Mouse (Mus musculus) cerebellum, adult (tissue): ENCODE measurements around the gene Zfp423.

Source experiments
- ATAC-seq: cut with Nextera tagmentation; 2 replicates; pipeline ENCODE4 v1.9.2; 2017; ENCODE audit warnings: mild to moderate bottlenecking, moderate library complexity, mixed read lengths; ENCODE audit not compliant: insufficient number of reproducible peaks, low FRiP score, low TSS enrichment

Zfp423 gene

GRCm38 (mm10) chr8:87959320-87959920, at the start of gene Zfp423:
TSS of gene Zfp423 (minus strand) at chr8:87959595.
- no peak for ATAC-seq

- no peak for ATAC-seq
Observed at GRCm38 (mm10) chr8:88006811-88007210, 47.4 kb upstream of the Zfp423 start.

- no peak for ATAC-seq
Observed at GRCm38 (mm10) chr8:87984778-87985177, 25.4 kb upstream of the Zfp423 start.

- no peak for ATAC-seq
Observed at GRCm38 (mm10) chr8:87984032-87984431, 24.6 kb upstream of the Zfp423 start.

DNA sequence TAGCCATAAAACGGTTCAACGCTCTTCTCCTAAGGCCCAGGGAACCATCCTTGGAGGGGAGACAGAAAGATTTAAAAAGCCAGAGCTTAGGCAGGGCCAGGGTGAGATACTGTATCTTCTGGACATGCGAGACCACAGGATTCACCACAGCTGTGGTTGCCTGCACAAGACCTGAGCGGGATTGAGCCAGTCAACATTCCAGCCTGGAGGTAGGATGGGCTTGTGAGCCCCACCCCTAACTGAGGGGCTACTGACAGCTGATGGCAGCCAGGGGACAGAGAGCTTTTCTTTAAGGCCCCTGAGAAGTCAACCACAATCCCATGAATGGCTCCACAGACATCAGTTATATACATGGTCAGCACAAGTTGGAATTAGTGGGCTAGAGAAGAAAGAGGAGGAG, 23.5 kb upstream of the Zfp423 start:
- ATAC-seq = no peak

GRCm38 (mm10) chr8:87975466-87975809, 16.0 kb upstream of the Zfp423 start:
- ATAC-seq = no peak

DNA sequence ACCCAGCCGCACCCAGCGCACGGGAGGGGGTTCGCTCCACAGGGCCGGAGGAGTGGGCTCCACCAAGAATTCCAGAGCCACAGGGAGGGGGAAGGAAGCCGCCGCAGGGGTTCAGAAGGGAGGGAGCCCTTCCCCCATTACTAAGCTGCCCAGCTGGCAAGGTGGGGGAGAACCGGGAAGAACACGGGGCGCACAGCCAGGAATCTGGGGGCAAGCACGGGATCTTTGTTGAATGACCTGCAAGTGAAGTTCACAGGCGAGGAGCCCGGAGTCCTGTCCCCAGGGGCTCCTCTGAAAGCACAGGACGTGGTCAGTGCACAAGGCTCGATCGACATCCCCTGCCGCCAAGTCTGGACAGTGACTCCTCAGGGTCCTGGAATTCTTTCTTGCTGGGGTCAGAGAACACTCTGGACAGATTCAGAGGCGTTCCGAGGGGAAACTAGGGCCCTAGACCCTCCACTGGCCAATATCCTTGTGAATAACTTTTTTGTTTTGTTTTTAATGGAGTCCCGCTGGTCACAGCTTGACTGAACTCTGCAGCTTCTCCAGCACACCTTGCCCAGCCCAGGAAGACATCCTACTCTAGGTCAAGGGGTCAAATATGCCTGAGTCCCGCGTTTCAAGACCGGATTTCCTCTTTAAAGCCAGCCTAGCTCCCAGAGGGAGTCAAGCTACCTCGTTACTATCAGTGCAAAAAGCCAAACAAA, 15.5 kb upstream of the Zfp423 start:
- no peak for ATAC-seq

DNA sequence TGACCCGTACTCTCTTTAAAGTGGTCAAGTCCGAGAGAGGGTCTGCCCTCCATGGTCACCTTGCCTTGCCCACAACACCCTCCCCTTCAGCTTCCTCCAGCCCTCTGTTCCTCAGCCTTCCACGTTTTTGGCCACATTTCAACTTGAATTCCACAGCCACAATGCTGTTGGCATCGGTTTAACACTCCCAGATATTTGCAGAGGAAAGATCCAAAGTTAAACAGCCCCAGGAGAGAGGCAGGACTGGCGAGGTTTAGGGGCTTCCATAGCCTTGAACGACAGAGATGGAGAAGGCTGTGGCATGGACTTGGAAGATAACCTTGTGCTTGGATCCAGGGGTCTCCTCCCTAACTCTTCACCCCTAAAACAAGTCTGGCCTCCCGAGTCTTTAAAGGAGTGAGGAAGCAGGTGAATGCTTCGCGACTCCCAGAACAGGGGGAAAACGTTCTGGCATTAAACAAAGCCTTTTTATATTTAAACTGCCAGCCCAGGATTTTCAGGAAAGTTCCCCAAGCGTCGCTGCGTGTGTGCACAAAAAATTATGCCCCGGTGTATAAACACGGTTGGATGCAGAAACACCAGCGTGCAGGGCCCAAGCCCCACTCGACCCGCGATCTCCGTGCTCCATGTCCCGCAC, 14.8 kb upstream of the Zfp423 start:
- ATAC-seq = no peak; the same call in 1 of the 2 replicates

- no peak for ATAC-seq
Observed at GRCm38 (mm10) chr8:87967866-87968620, 8.6 kb upstream of the Zfp423 start.

DNA sequence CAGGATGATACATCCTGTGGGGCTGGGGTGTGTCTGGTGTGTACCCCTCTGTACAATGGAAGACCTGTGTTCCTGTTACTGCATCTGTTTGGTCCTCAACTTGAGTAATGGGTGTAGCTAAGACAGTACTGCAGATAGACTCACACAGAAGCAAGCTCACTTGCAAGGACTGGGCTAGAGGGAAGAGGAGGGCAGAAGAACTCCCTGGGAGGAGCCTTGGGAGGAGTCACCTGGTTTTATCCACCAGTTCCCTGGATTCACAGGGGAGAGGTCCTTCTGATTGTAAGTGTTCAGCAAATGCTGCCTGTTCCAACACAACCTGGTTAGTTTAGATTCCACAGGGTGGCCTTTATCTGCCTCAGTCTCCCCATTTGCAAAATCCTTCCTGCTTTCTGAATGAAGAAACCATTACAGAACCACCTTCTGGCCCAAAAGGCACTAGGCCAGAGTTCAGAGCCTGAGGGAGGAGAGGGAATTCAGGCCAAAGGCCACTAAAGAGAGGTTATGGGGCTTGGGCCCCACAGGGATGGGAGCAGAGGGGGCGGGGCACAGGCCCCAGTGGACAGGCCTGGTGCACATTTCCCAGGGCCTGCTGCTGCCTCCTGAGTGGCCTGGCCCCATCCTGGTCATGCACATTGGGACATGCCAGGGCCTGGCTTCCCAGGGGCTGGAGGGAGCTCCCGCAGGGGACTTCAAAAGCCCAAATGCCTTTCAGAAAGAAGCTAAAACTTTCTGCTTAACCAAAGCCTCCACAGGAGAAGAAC, 7.8 kb upstream of the Zfp423 start:
- ATAC-seq = no peak

DNA sequence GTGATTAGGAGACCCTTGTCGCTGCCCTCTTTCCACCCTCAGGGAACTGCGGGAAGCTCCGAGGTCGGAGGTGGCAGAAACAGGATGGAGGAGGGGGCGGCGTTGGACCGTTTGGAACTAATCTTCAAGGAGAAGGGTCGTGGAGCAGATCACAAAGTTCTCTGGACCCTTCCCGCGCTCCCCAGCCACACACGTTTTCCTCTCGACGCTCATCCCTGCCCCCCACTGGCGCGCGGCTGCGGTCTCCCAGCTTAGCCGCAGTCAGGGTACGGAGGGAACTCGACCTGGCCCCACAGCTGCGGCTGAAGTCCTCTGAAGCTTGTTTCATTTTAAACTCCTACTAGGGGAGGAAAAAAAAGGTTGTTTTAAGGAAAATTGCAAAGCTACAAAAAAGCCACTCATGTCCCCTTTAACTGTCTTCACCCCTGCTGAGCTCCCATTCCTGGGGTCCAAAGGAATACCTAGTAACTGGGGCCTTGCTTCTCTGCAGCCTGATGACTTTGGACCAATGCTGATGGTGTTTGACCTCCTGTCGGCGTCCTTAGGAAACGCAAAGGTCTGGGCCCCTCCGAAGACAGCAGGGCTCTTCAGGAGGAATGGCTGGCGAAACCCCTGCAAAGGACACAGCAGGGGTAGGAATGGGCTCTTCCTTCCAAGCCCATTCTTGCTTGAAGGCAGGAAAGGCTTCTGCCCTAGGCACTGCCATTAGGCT, 3.3 kb upstream of the Zfp423 start:
- no peak for ATAC-seq

DNA sequence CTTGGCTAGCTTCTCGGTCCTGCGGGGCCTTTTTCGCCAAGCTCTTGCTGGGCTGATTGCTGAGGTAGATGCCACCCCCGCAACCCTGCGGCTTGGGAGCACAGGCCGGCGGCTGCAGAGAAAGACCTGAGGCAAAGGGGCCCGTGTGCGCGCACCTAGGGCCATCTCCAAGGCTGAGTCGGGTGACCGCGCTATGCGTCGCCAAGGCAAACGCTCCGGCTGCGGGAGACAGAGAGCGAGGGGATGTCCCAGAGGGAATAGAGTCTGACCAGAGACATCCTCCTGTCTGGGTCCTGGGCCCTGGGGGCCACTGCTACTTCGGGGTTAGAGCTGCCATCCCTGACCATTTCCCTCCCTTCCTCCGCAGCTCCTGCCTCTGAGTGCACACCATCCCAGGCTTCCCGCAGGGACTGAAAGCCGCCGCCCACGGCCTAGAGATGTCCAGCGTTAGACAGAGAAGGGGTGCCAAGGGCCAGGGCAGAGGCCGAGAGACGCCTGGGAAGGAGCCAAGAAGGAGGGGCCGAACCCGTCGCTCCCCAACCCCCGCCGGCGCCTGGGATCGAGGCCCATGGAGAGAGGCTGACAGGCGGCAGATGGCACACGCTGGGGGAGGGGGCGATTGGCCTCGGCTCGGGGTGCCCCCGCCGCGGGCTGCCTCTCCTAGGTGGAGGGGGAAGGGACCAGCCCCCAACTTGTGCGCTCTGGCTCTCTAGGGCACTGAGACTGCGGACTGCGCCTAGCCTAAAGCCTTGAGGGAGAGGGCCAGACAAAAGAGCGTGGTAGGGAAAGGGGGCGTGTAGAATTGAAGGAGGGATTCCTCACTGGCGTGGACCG, 2.5 kb upstream of the Zfp423 start:
- peak; percentile 29 for ATAC-seq

GRCm38 (mm10) chr8:87961108-87961507, 1.7 kb upstream of the Zfp423 start:
- no peak for ATAC-seq

- ATAC-seq = peak; percentile 62
Observed at GRCm38 (mm10) chr8:87960061-87960749, 810 bp upstream of the Zfp423 start.

- peak; percentile 13 for ATAC-seq
Observed at GRCm38 (mm10) chr8:87958451-87959319, 710 bp downstream of the Zfp423 start.

DNA sequence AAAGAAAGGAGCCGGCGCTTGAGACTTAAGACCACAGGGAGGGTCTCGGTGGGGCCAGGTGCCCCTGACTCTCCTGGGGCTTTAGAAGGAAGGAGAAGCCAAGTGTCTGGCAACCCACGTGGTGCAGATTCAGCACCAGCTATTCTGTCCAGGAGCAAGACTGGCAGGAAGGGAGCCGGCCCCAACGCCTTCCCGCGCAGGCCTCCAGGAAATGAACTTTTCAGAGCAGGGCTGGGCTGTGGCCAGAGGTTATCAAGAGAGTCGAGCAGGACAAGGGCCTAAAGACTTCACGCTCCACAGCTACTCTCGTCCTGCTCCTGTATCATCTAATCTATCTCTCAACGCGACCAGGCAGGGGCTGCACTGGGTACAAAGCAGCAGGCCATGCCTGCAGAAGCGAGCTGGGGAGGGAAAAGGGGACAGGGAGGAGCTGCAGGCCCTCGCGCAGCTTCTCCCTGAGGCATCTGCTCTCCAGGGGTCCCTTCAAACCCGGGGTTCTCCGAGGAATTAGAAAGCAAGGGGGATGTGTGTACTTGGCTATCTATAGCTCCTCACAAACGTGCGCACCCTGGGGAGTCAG, 1.4 kb downstream of the Zfp423 start:
- no peak for ATAC-seq

- ATAC-seq = no peak
Observed at GRCm38 (mm10) chr8:87956001-87956400, 3.4 kb downstream of the Zfp423 start.
